Mouse (Mus musculus): ENCODE data around the gene Heatr5a. TPM values are rescaled to one million over a fixed set of nuclear protein-coding genes. Genes with fewer than 3 reads are reported as not detected.
A peak's percentile ranks its signal among the peaks of the same experiment; 100 is the strongest.

Gene Heatr5a
- polyA plus RNA-seq, 1 experiment from 2014 or later = 7.9 TPM

GRCm38 (mm10) chr12:51827958-51828650 is 143.0 kb downstream of the Heatr5a start:
- 15% methylated on average over 6 of the region's 6 CpGs for WGBS
- H3K9ac ChIP-seq (ENCODE audit: low read length) = peak overlapping the region; percentile 100
- peak overlapping the region; percentile 84 for H3K4me3 ChIP-seq (ENCODE audit: low read length)
- no peaks in the 10 kb centered on the region for H3K9me3 ChIP-seq (replicated peaks; ENCODE audit: control insufficient read depth, low read length)
- peaks cover 22% of the 10 kb centered on the region for H3K4me1 ChIP-seq (ENCODE audit: control insufficient read depth, insufficient read depth, low read length)
- H3K27ac ChIP-seq (ENCODE audit: low read length) = peak overlapping the region; percentile 100
- no peak for ATAC-seq (replicated peaks; ENCODE audit: extremely low read depth, insufficient read depth, low FRiP score)
- H3K4me2 ChIP-seq (ENCODE audit: low read depth, low read length) = peak overlapping the region; percentile 85
- H3K27me3 ChIP-seq (ENCODE audit: control insufficient read depth, insufficient read depth, low read length) = no peaks in the 10 kb centered on the region
- peaks cover 13% of the 10 kb centered on the region for H3K36me3 ChIP-seq (ENCODE audit: control insufficient read depth, insufficient read depth)

Other genes with a start within 250 kb of the Heatr5a start
- gene Hectd1, start 141.8 kb downstream of the Heatr5a start, polyA plus RNA-seq (2015; fragmentation: Nextera tagmentation; extraction: Ambion mirVana) = 34.5 and 34.7 TPM in 2 replicates
- 15.0 and 15.8 TPM in 2 replicates for gene Dtd2, start 35.2 kb upstream of the Heatr5a start, polyA plus RNA-seq (2015; fragmentation: Nextera tagmentation; extraction: Ambion mirVana)
- not detected in 2 replicates for gene Gpr33, start 56.7 kb upstream of the Heatr5a start, polyA plus RNA-seq (2015; fragmentation: Nextera tagmentation; extraction: Ambion mirVana)
- gene Nubpl, start 126.4 kb upstream of the Heatr5a start, polyA plus RNA-seq (2015; fragmentation: Nextera tagmentation; extraction: Ambion mirVana) = 9.5 and 10.6 TPM in 2 replicates

Measured in heart, embryonic 16.5 days (tissue).